Mouse (Mus musculus) spleen, adult 2 months (tissue): ENCODE data around the gene Sgcd.

ENCODE experiments used
- CTCF ChIP-seq: fragments of 200-500 bp; IDR thresholded peaks from 2 replicates; pipeline ENCODE4 v1.5.1; 2011; ENCODE audit warnings: mild to moderate bottlenecking, inconsistent platforms; ENCODE audit not compliant: insufficient read depth, insufficient read length, insufficient replicate concordance; ENCODE audit errors: extremely low read depth
- POLR2A ChIP-seq: fragments of 200-500 bp; IDR thresholded peaks from 2 replicates; pipeline ENCODE4 v1.6.1; 2011; ENCODE audit warnings: low read depth, low read length, inconsistent platforms

- no peak for TF ChIP-seq POLR2A
- no peak for TF ChIP-seq CTCF
Observed at GRCm38 (mm10) chr11:47211531-47211930, 777.2 kb downstream of the Sgcd start.
